19 mouse cellular contexts compared by ENCODE assay signal in the genomic region with DNA sequence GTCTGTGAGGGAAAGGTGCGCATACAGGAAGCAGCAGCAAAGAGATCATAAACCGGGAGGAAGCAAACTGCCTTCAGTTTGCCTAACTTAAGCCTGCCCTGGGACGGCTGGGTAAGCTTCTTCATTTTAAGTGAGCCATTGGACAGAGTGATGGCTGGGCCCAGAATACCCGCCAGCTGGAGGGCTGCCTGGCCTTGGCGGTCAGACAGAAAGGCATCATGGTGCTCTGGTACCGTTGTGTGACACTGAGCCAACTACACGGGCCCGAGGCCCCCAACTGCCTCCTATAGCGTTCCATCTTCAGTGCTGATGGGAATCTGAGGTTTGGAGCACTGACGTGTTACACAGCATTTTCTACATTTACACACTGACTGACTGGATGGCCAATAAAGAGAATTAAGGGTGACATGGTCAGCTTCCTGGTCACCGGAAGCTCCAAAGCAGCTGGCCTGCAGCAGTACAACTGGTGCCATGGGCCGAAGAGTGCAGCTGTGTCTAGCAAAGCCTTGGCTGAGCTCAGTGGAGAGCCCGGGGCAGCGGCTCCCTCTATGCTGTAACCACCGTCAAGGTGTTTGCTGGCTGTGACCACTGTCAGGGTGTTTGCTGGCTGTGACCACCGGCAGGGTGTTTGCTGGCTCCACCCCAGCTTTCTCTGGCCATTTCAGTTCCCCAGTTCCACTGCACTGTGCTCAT. TPM values are rescaled to one million over a fixed set of nuclear protein-coding genes. Genes with fewer than 3 reads are reported as not detected.
A peak's percentile ranks its signal among the peaks of the same experiment; 100 is the strongest.
DNase-seq lines count a peak whose midpoint lies in the region; ATAC-seq lines count a peak whose summit lies in the region.
"Had no signal": no experiment of that assay in that cellular context is flagged by ENCODE, and none has a peak within 500 bp of the region (broad histone marks: within the 10 kb centered on the region; RNA-seq: fewer than 3 reads in every experiment).

No protein-coding gene starts in this region.

- H3K4me3 ChIP-seq in heart, embryonic 11.5 days (ENCODE audit: low read depth, low read length), result no peak overlapping the region
- H3K4me3 ChIP-seq: embryonic facial prominence, embryonic 15.5 days; heart, embryonic 10.5 days; hindbrain, embryonic 15.5 days; kidney, embryonic 15.5 days; limb, embryonic 12.5 days; neural tube, embryonic 13.5 days had no signal

- WGBS in heart, embryonic 11.5 days (ENCODE audit: insufficient replicate concordance), result 88% methylated on average over 16 of the region's 16 CpGs

- peaks cover 24% of the 10 kb centered on the region for H3K36me3 ChIP-seq in heart, embryonic 11.5 days (ENCODE audit: control insufficient read depth, insufficient read depth, low read length)

- H3K27me3 ChIP-seq in heart, embryonic 11.5 days (ENCODE audit: control insufficient read depth, insufficient read depth, low read length), result no peaks in the 10 kb centered on the region
- H3K27me3 ChIP-seq: embryonic facial prominence, embryonic 15.5 days; hindbrain, embryonic 15.5 days; kidney, embryonic 15.5 days; limb, embryonic 12.5 days; neural tube, embryonic 13.5 days; Patski had no signal

- H3K4me1 ChIP-seq in heart, embryonic 11.5 days (ENCODE audit: control insufficient read depth, insufficient read depth, low read length), result peaks cover 12% of the 10 kb centered on the region

- no peak overlapping the region for H3K4me2 ChIP-seq in heart, embryonic 11.5 days
- H3K4me2 ChIP-seq: embryonic facial prominence, embryonic 15.5 days; hindbrain, embryonic 15.5 days; kidney, embryonic 15.5 days; limb, embryonic 12.5 days; neural tube, embryonic 13.5 days had no signal

- no peaks in the 10 kb centered on the region for H3K9me3 ChIP-seq in heart, embryonic 11.5 days (replicated peaks; ENCODE audit: control insufficient read depth, low read length)
- H3K9me3 ChIP-seq: embryonic facial prominence, embryonic 15.5 days; heart, embryonic 10.5 days; hindbrain, embryonic 15.5 days; kidney, embryonic 15.5 days; limb, embryonic 12.5 days; neural tube, embryonic 13.5 days had no signal

- H3K27ac ChIP-seq in heart, embryonic 11.5 days (ENCODE audit: low read depth, low read length), result no peak overlapping the region
- H3K27ac ChIP-seq: embryonic facial prominence, embryonic 15.5 days; heart, embryonic 10.5 days; hindbrain, embryonic 15.5 days; limb, embryonic 12.5 days; neural tube, embryonic 13.5 days had no signal

- ATAC-seq in heart, embryonic 11.5 days (replicated peaks; ENCODE audit: insufficient number of reproducible peaks, low FRiP score, low TSS enrichment), result no peak
- ATAC-seq: CD4-positive, CD25-positive, alpha-beta regulatory T cell, adult 4 months; forebrain, embryonic 16.5 days; liver, postnatal 0 days; midbrain, embryonic 16.5 days; Patski had no signal

- peak; percentile 16 for DNase-seq in heart, adult 8-10 months (ENCODE audit: low spot score)
- peak; percentile 87 for DNase-seq in brain, adult 2 months (ENCODE audit: low read depth, low spot score)
- peak; percentile 68 for DNase-seq in cerebellum, adult 8-10 months
- DNase-seq in gastrocnemius, adult 8-10 months (ENCODE audit: low spot score in 2 of 2), result peak; percentile 41 to 71
- no peak for DNase-seq in thymus, postnatal 36 days
- no peak for DNase-seq in B cell, adult 2 months
- DNase-seq: adrenal gland, adult 8-10 months; liver, postnatal 0 days had no signal

- no peak overlapping the region for H3K9ac ChIP-seq in heart, embryonic 11.5 days (ENCODE audit: low read depth, low read length)
- H3K9ac ChIP-seq: embryonic facial prominence, embryonic 15.5 days; hindbrain, embryonic 15.5 days; kidney, embryonic 15.5 days; limb, embryonic 12.5 days; liver, postnatal 0 days; neural tube, embryonic 13.5 days had no signal

RNA-seq across cellular contexts. Expression of gene Blm, which starts 54.3 kb away (rescaled TPM):
- total RNA-seq in heart, adult 8-10 months (2022), result 1 to 10 TPM in 2 of 4 experiments, under 1 TPM in 2; 0.57 to 1.7 (median 1.2) TPM
- 27.7 and 28.2 TPM in 2 replicates for polyA plus RNA-seq in heart, embryonic 11.5 days (2014; fragmentation: Nextera tagmentation; extraction: Ambion mirVana)
- total RNA-seq in gastrocnemius, adult 8-10 months (2022), result 1 to 10 TPM in 3 of 4 experiments, under 1 TPM in 1; 0.75 to 1.7 (median 1.2) TPM

Comparison
In these comparisons a context has a peak if more than half of its experiments do, and no peak if none do; other contexts are left out.
1. DNase-seq: peak in heart, adult 8-10 months (single experiment), brain, adult 2 months (single experiment), cerebellum, adult 8-10 months (single experiment) and gastrocnemius, adult 8-10 months (2 of 2); none in thymus, postnatal 36 days (0 of 2) and B cell, adult 2 months (0 of 2).